Mouse (Mus musculus) lung, embryonic 16.5 days (tissue): ENCODE data around the gene Krt23. TPM values are rescaled to one million over a fixed set of nuclear protein-coding genes. Genes with fewer than 3 reads are reported as not detected.

Experiments used
- ATAC-seq: fragments of 200-750 bp; cut with Nextera tagmentation; 2 replicates; pipeline ENCODE4 v1.8.0; 2017; ENCODE audit warnings: low read depth, mild to moderate bottlenecking, moderate library complexity
- H3K27ac ChIP-seq: fragments of 300-500 bp; sonication (generic); 2 replicates; pipeline ENCODE4 v1.5.1; 2014; ENCODE audit warnings: mild to moderate bottlenecking, control low read depth, low read length
- H3K27me3 ChIP-seq: fragments of 300-500 bp; sonication (generic); 2 replicates; pipeline ENCODE4 v1.6.1; 2014; ENCODE audit warnings: low read depth, low read length, mixed read lengths; ENCODE audit not compliant: control insufficient read depth, insufficient read depth
- H3K36me3 ChIP-seq: fragments of 300-500 bp; sonication (generic); 2 replicates; pipeline ENCODE4 v1.6.1; 2014; ENCODE audit warnings: low read length; ENCODE audit not compliant: control insufficient read depth, insufficient read depth
- H3K4me1 ChIP-seq: fragments of 300-500 bp; sonication (generic); replicated peaks from 2 replicates; pipeline ENCODE4 v1.6.1; 2014; ENCODE audit warnings: low read length, mixed read lengths; ENCODE audit not compliant: control insufficient read depth, insufficient read depth
- H3K4me2 ChIP-seq: fragments of 300-500 bp; sonication (generic); 2 replicates; pipeline ENCODE4 v1.6.1; 2014; ENCODE audit warnings: low read depth, low read length, control low read depth
- H3K4me3 ChIP-seq: fragments of 300-500 bp; sonication (generic); 2 replicates; pipeline ENCODE4 v1.5.1; 2014; ENCODE audit warnings: mild to moderate bottlenecking, low read length, control low read depth
- H3K9ac ChIP-seq: fragments of 300-500 bp; sonication (generic); 2 replicates; pipeline ENCODE4 v1.6.1; 2014; ENCODE audit warnings: low read length, control low read depth
- H3K9me3 ChIP-seq: fragments of 300-500 bp; sonication (generic); 2 replicates; pipeline ENCODE4 v1.6.1; 2016; ENCODE audit warnings: low read length; ENCODE audit not compliant: control insufficient read depth
- WGBS: fragments of 180-500 bp; shearing (Covaris S2); extraction: QIAGEN DNeasy Blood & Tissue Kit; methylation state at CpG from one replicate; pipeline ENCODE4 v1.1.7; 2014; 5-methylcytosine and 5-hydroxymethylcytosine counted together
- polyA plus RNA-seq: library from polyadenylated mRNA; unstranded; fragments of >200 nt; fragmentation: Nextera tagmentation; extraction: Ambion mirVana; gene quantifications from 2 replicates; pipeline ENCODE4 v1.2.1, GENCODE M21; 2015

Gene Krt23
- polyA plus RNA-seq, 1 experiment from 2014 or later, result 4.9 TPM

DNA sequence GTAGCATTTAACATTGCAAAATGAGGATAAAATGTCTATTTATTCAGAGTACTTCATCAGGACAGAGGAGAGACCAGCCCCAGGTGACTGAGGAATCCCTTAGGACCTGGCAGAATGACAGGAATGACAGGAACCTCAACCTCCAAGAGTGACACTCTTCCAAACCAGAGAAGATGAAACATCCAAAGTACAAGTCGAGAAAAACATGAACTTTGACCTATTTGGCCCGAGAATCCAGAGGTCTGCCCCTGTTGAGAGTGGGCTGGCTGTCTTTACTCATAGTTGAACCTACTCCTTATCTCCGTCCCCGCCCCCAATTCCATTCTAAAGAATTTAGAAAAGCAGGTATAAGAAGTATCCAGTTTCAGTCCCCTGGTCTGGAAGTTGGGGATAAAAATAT lies 2.3 kb downstream of the Krt23 start:
- Histone ChIP-seq H3K4me2 (no peak overlapping the region), H3K4me3 (no peak overlapping the region), H3K9me3 (no peaks in the 10 kb centered on the region), H3K36me3 (no peaks in the 10 kb centered on the region), H3K4me1 (peaks cover 24% of the 10 kb centered on the region), H3K9ac (no peak overlapping the region), H3K27me3 (no peaks in the 10 kb centered on the region), H3K27ac (peak overlapping the region; percentile 90)
- no peak for ATAC-seq
- 25% methylated on average over 4 of the region's 4 CpGs for WGBS

DNA sequence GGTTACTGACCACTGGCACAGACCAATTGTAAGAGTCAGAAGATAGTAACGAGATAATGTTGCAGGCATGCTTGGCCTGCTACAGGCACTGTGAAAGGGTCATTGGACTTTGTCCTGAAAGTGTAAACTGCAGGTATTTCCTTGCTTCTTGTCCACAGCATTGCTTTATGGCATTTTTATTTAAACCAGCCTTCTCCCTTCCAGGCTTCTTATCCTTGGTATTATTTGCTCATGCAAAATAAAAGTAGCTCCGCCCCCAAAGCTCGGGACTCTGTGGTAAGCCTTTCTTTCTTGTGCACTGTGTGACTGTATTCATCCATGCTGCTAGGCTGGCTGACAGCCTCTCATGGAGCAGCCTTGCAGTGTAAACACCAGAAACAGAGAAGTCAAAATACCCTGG lies 3.7 kb downstream of the Krt23 start:
- H3K4me1 ChIP-seq, result peaks cover 24% of the 10 kb centered on the region
- H3K36me3 ChIP-seq, result no peaks in the 10 kb centered on the region
- ATAC-seq, result peak; percentile 77; the same call in 1 of the 2 replicates
- WGBS, result 46% methylated on average over 3 of the region's 3 CpGs
- no peaks in the 10 kb centered on the region for H3K27me3 ChIP-seq
- no peak overlapping the region for H3K4me3 ChIP-seq
- H3K27ac ChIP-seq, result peak overlapping the region; percentile 90
- no peak overlapping the region for H3K9ac ChIP-seq
- no peak overlapping the region for H3K4me2 ChIP-seq
- no peaks in the 10 kb centered on the region for H3K9me3 ChIP-seq

DNA sequence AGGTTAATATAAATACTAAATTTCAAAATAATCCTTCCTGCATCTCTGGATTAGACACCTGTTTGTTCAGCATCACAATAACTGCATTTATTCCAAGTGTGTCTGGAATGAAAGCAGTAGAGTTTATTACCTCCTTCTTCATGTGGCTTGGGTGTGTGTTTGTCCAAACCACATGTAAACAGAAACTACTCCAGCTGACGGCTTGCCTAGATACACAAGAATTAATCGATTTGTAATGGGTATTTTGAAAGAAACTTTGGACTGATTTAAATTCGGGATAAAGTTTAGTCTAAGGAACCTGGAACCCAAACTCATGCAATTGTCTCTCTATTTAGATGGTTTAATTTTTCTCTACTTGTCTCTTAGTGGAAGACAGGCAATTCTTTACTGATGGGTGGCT lies 18.0 kb downstream of the Krt23 start:
- Histone ChIP-seq H3K4me3 (no peak overlapping the region), H3K27ac (no peak overlapping the region), H3K9ac (no peak overlapping the region), H3K4me1 (no peaks in the 10 kb centered on the region), H3K36me3 (no peaks in the 10 kb centered on the region), H3K9me3 (no peaks in the 10 kb centered on the region), H3K27me3 (no peaks in the 10 kb centered on the region), H3K4me2 (no peak overlapping the region)
- ATAC-seq, result no peak
- 65% methylated on average over 3 of the region's 3 CpGs for WGBS

DNA sequence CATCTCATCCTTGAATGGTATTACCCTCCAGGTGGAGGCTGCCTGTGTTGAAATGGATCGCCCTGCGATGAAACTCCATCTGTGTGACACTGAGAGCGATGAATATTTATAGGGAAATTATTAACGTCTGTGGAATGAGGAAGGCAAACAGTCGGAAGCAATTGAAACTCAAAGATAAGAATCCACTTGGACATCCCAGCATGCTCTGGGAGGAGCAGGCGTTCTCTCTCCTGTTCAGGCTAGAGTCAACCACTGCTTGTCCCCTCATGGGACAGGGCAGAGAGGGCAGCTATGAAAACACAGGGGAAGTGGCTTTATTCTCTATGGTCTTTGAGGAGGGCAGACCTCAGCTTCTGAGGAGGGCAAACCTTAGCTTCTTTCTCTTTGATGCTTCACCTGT lies 19.5 kb downstream of the Krt23 start:
- Histone ChIP-seq H3K9me3 (no peaks in the 10 kb centered on the region), H3K27me3 (no peaks in the 10 kb centered on the region), H3K4me1 (no peaks in the 10 kb centered on the region), H3K27ac (peak overlapping the region; percentile 84), H3K36me3 (no peaks in the 10 kb centered on the region), H3K4me2 (no peak overlapping the region), H3K9ac (no peak overlapping the region), H3K4me3 (no peak overlapping the region)
- peak; percentile 84 for ATAC-seq
- 42% methylated on average over 6 of the region's 6 CpGs for WGBS

DNA sequence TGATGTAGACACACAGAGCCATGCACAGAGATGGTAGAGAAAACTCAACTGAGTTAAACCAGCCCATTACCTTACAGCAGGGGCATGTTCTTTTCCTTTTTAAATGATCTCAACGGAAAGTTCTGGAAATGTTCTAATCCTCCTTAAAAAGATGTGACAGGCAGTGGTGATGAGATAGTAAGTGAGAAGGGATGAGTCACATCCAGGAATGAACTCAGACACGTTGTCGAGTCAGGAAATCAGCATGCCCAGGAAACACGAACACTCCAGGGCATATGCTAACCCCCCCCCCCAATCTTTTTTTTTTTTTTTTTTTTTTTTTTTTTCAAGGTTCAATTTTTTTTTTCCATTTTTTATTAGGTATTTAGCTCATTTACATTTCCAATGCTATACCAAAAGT lies 20.5 kb downstream of the Krt23 start:
- WGBS, result 33% methylated on average over 4 of the region's 4 CpGs
- Histone ChIP-seq H3K4me2 (no peak overlapping the region), H3K4me3 (no peak overlapping the region), H3K9me3 (no peaks in the 10 kb centered on the region), H3K36me3 (no peaks in the 10 kb centered on the region), H3K9ac (no peak overlapping the region), H3K27ac (peak overlapping the region; percentile 83), H3K27me3 (no peaks in the 10 kb centered on the region), H3K4me1 (no peaks in the 10 kb centered on the region)
- ATAC-seq, result no peak

DNA sequence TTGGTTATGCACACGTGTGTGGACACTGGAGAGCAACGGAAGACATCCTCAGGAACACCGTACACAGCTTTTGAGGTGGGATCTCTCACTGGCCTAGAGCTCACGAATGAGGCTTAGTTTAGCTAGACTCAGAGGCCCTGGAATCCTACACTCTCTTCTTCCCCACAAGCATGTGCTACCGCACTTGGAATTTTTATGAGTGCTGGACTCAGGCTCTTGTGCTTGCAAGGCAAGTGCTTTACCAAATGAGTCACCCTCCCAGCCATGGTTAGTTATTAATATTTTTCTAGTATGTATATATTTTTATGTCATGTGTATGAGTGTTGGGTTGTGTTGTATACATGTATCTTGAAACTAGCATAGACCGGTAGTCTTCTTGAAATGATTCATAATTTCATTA lies 21.0 kb downstream of the Krt23 start:
- WGBS, result 71% methylated on average over 6 of the region's 6 CpGs
- H3K27me3 ChIP-seq, result no peaks in the 10 kb centered on the region
- H3K9me3 ChIP-seq, result no peaks in the 10 kb centered on the region
- ATAC-seq, result peak; percentile 56; the same call in 1 of the 2 replicates
- no peaks in the 10 kb centered on the region for H3K36me3 ChIP-seq
- peaks cover under 1% of the 10 kb centered on the region; the same call in 1 of the 2 replicates for H3K4me1 ChIP-seq
- no peak overlapping the region for H3K9ac ChIP-seq
- H3K4me3 ChIP-seq, result no peak overlapping the region
- no peak overlapping the region for H3K4me2 ChIP-seq
- peak overlapping the region; percentile 78 for H3K27ac ChIP-seq

DNA sequence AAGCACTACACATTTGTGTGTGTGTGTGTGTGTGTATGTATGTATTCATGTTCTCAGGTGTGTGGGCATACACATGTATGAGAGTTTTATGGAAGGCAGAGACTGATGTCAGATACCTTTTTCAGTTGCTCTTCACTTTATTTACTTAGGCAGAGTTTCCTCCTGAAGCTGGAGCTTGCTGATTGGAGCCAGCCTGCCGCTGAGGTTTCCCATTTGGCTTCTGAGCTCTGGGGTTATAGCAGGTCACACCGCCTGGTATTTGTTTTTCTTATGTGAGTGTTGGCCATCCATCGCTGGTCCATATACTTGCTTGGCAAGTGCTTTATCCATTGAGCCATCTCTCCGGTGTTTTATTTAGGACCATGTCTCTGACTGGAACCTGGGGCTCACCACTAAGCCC lies 23.7 kb downstream of the Krt23 start:
- Histone ChIP-seq H3K36me3 (no peaks in the 10 kb centered on the region), H3K27ac (peak overlapping the region; percentile 56), H3K27me3 (no peaks in the 10 kb centered on the region), H3K9ac (no peak overlapping the region), H3K4me2 (no peak overlapping the region), H3K4me1 (peaks cover 10% of the 10 kb centered on the region), H3K4me3 (no peak overlapping the region), H3K9me3 (no peaks in the 10 kb centered on the region)
- no peak for ATAC-seq
- 18% methylated on average over 4 of the region's 4 CpGs for WGBS

DNA sequence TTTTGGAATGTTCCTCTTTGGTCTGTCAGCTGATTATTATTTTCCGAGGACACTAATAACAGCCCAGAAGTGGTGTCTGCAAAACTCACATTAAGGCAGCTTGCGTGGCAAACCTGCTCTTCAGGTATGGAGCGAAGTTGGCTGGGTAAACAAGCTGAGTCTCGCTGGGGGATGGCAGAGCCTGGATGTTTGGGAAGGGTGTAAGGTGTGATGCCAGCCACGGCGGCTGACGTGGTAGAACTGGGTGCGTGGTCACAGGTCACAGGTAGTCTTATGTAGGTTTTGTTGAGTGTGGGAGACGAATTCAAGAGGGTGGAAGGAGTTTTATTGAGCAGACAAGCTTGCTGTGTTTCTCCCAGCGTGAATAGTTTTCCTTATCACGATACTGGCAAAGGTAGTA lies 24.4 kb downstream of the Krt23 start:
- Histone ChIP-seq H3K9me3 (no peaks in the 10 kb centered on the region), H3K27ac (peak overlapping the region; percentile 56), H3K4me3 (no peak overlapping the region), H3K9ac (no peak overlapping the region), H3K36me3 (no peaks in the 10 kb centered on the region), H3K27me3 (no peaks in the 10 kb centered on the region), H3K4me2 (no peak overlapping the region), H3K4me1 (peaks cover 10% of the 10 kb centered on the region)
- 53% methylated on average over 11 of the region's 11 CpGs for WGBS
- ATAC-seq, result no peak

DNA sequence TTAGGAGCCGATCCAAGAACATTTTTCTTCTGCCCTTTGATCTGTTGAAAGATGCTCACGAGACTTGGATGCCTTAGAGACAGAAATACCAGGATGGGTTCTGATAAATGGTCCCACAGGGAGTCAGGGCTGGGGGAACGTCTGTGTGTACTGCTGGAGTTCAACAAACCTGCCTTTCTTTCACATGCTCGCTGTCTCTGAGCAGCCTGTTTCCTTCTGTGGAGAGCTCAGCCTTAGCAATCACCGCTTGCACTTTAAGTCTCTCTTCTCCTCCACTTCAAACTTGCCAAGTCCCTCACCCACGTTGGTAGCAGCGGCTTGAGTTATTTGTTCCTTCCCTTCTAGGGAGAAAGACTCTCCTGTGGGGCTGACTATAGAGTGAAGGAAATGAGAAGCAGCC lies 26.6 kb downstream of the Krt23 start:
- H3K9me3 ChIP-seq, result no peaks in the 10 kb centered on the region
- H3K36me3 ChIP-seq, result no peaks in the 10 kb centered on the region
- 5% methylated on average over 7 of the region's 7 CpGs for WGBS
- peak overlapping the region; percentile 37; the same call in 1 of the 2 replicates for H3K9ac ChIP-seq
- H3K4me2 ChIP-seq, result no peak overlapping the region; the same call in 1 of the 2 replicates
- ATAC-seq, result peak; percentile 73
- H3K27me3 ChIP-seq, result no peaks in the 10 kb centered on the region
- H3K27ac ChIP-seq, result peak overlapping the region; percentile 80
- no peak overlapping the region for H3K4me3 ChIP-seq
- peaks cover 10% of the 10 kb centered on the region for H3K4me1 ChIP-seq

DNA sequence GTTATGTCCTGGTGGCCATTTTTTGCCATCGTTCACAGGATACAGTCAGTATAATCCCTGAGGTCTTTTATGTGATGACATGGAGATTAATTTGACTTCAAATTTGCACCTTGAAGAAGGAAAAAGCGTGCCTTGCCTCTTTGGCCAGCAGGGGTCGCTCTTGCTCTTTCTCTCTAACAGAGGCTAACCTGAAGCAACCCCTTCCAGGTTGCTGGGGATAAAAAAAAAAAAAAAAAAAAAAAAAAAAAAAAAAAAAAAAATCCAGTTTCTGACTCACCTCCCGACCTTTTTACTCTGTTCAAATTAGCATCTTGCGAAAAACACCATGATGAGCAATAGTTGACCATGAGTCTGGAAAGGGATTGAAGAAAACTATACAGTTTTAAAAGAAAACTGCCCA lies 28.1 kb downstream of the Krt23 start:
- peaks cover 10% of the 10 kb centered on the region for H3K4me1 ChIP-seq
- WGBS, result 2% methylated on average over 5 of the region's 5 CpGs
- no peak overlapping the region for H3K4me2 ChIP-seq
- no peaks in the 10 kb centered on the region for H3K27me3 ChIP-seq
- no peak overlapping the region for H3K27ac ChIP-seq
- no peaks in the 10 kb centered on the region for H3K9me3 ChIP-seq
- no peaks in the 10 kb centered on the region for H3K36me3 ChIP-seq
- H3K4me3 ChIP-seq, result no peak overlapping the region
- no peak for ATAC-seq
- no peak overlapping the region for H3K9ac ChIP-seq
